Mouse (Mus musculus): Measurements from ENCODE around the gene Acnat1.

- TF ChIP-seq CTCF (IDR thresholded peaks at IDR 0.05; ENCODE audit: borderline replicate concordance, control insufficient read depth, extremely low read depth, insufficient read depth, low read length, poor library complexity) (no peak), POLR2A (IDR thresholded peaks at IDR 0.05; ENCODE audit: control insufficient read depth, extremely low read depth, insufficient read depth, low read length, poor library complexity) (no peak)
These were observed 32.7 kb upstream of the Acnat1 start, which contains the start of gene Baat for GRCm38 (mm10) chr4:49506386-49506785.

Measured in thymus, adult 2 months (tissue).